Mouse (Mus musculus) myocyte (in vitro differentiated cells): Measurements from ENCODE around the gene Xpo5.

Experiments
- CEBPB ChIP-seq: IDR thresholded peaks from 2 replicates; pipeline ENCODE4 v1.6.1; 2011; ENCODE audit warnings: mild to moderate bottlenecking, moderate library complexity; ENCODE audit not compliant: poor library complexity, insufficient read depth, severe bottlenecking
- E2F4 ChIP-seq: IDR thresholded peaks from one replicate; pipeline ENCODE4 v1.6.1; 2011; ENCODE audit warnings: mild to moderate bottlenecking, control low read depth, moderate library complexity; ENCODE audit not compliant: insufficient read depth
- MAX ChIP-seq: IDR thresholded peaks from one replicate; pipeline ENCODE4 v1.6.1; 2011; ENCODE audit warnings: low read depth, mild to moderate bottlenecking, control low read depth
- MYOD1 ChIP-seq, 3 experiments: IDR thresholded peaks; one replicate each; pipeline ENCODE4 v1.6.1; 2011; ENCODE audit warnings: control low read depth in 2 of 3, low read depth in 2 of 3, mild to moderate bottlenecking in 2 of 3, moderate library complexity in 1 of 3; ENCODE audit not compliant: insufficient read length in 2 of 3, control insufficient read depth in 1 of 3
- MYOG ChIP-seq, 3 experiments: IDR thresholded peaks; one replicate each; pipeline ENCODE4 v1.6.1; 2011; ENCODE audit warnings: control low read depth in 2 of 3, low read depth in 2 of 3, mild to moderate bottlenecking in 2 of 3; ENCODE audit not compliant: insufficient read length in 2 of 3, control insufficient read depth in 1 of 3, insufficient read depth in 1 of 3
- POLR2A ChIP-seq: IDR thresholded peaks from one replicate; pipeline ENCODE4 v1.6.1; 2011; ENCODE audit warnings: low read depth, mild to moderate bottlenecking, control low read depth, moderate library complexity; ENCODE audit not compliant: insufficient read length
- TCF3 ChIP-seq: IDR thresholded peaks from one replicate; pipeline ENCODE4 v1.6.1; 2011; ENCODE audit warnings: low read depth, control low read depth; ENCODE audit not compliant: insufficient read length

GRCm38 (mm10) chr17:46167014-46167413, 35.6 kb upstream of the Xpo5 start:
- TF ChIP-seq MYOD1 (IDR thresholded peaks at IDR 0.05; ENCODE audit: control insufficient read depth in 1 of 3, insufficient read length in 2 of 3, low read depth in 2 of 3), result peak in 2 of 3 experiments; percentile 55 to 67
- TF ChIP-seq MAX, result no peak
- no peak for TF ChIP-seq TCF3
- peak; percentile 57 for TF ChIP-seq POLR2A
- no peak for TF ChIP-seq CEBPB
- no peak for TF ChIP-seq E2F4
- peak in 2 of 3 experiments; percentile 53 to 64 for TF ChIP-seq MYOG (IDR thresholded peaks at IDR 0.05; ENCODE audit: control insufficient read depth in 1 of 3, insufficient read depth in 1 of 3, insufficient read length in 2 of 3, low read depth in 2 of 3)
